Mouse (Mus musculus) A20 (cell line): Measurements from ENCODE around the gene Pex11a.

Experiments used
- DNase-seq: peaks from one replicate; pipeline ENCODE4 v3.0.0-alpha.2; 2011; ENCODE audit warnings: low read depth, low spot score

Pex11a gene

GRCm38 (mm10) chr7:79738913-79739312 lies 4.0 kb downstream of the Pex11a start:
- no peak for DNase-seq

GRCm38 (mm10) chr7:79736511-79736910 lies 6.4 kb downstream of the Pex11a start:
- no peak for DNase-seq

- no peak for DNase-seq
Observed at GRCm38 (mm10) chr7:79734563-79734962, 8.4 kb downstream of the Pex11a start.

- DNase-seq = no peak
Observed at GRCm38 (mm10) chr7:79732622-79733021, 10.3 kb downstream of the Pex11a start, which contains the start of gene Plin1. Plin1 (minus strand) TSS chr7:79732903.

- no peak for DNase-seq
Observed at GRCm38 (mm10) chr7:79731438-79731837, 11.5 kb downstream of the Pex11a start.

GRCm38 (mm10) chr7:79729743-79730370 lies 13.1 kb downstream of the Pex11a start:
- DNase-seq = peak; percentile 44

GRCm38 (mm10) chr7:79729169-79729568 lies 13.8 kb downstream of the Pex11a start:
- peak; percentile 67 for DNase-seq

GRCm38 (mm10) chr7:79728219-79728618 lies 14.7 kb downstream of the Pex11a start:
- peak; percentile 77 for DNase-seq

- DNase-seq = peak; percentile 60
Observed at GRCm38 (mm10) chr7:79727091-79727490, 15.8 kb downstream of the Pex11a start.

- DNase-seq = no peak
Observed at GRCm38 (mm10) chr7:79721386-79721977, 21.4 kb downstream of the Pex11a start.

- peak; percentile 86 for DNase-seq
Observed at GRCm38 (mm10) chr7:79715187-79715981, 27.5 kb downstream of the Pex11a start, which contains the start of gene Kif7. Kif7 (minus strand) TSS chr7:79715720.

- DNase-seq = no peak
Observed at GRCm38 (mm10) chr7:79710831-79711230, 32.1 kb downstream of the Pex11a start.

GRCm38 (mm10) chr7:79710130-79710607 lies 32.8 kb downstream of the Pex11a start:
- DNase-seq = no peak

- DNase-seq = no peak
Observed at GRCm38 (mm10) chr7:79705210-79705609, 37.7 kb downstream of the Pex11a start.

- no peak for DNase-seq
Observed at GRCm38 (mm10) chr7:79702755-79703154, 40.2 kb downstream of the Pex11a start.

- no peak for DNase-seq
Observed at GRCm38 (mm10) chr7:79696495-79696894, 46.4 kb downstream of the Pex11a start.
